Comparison of ENCODE assay signal across 10 mouse cellular contexts in the genomic region with DNA sequence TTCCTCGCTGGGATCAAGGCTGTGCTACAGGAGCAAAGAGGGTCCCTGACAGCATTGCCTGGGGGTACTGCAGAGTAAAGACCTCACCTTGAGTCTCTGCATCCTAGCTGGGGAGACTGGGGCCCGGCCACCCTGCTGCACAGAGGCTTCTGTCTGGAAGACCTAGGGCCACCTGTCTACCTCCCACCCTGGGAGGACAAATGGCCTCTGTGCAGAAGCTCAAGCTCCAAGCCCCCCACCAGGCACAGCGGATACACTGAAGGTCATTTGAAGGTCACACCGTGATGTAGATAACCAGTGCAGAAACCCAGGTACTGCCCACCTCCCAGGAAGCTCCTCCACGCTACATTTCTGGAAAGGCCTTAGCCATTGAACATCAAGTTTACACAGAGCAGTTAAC. TPM values are rescaled to one million over a fixed set of nuclear protein-coding genes. Genes with fewer than 3 reads are reported as not detected.
DNase-seq lines count a peak whose midpoint lies in the region; ATAC-seq and TF ChIP-seq lines count a peak whose summit lies in the region.
"Had no signal": no experiment of that assay in that cellular context is flagged by ENCODE, and none has a peak within 500 bp of the region (broad histone marks: within the 10 kb centered on the region; RNA-seq: fewer than 3 reads in every experiment).

No protein-coding gene starts in this region.

- H3K9ac ChIP-seq in kidney, postnatal 0 days (ENCODE audit: low read depth, low read length), result no peak overlapping the region

- H3K4me1 ChIP-seq in kidney, postnatal 0 days (replicated peaks; ENCODE audit: insufficient read depth, low read length), result no peaks in the 10 kb centered on the region
- H3K4me1 ChIP-seq in limb, embryonic 10.5 days, result peaks cover 45% of the 10 kb centered on the region
- H3K4me1 ChIP-seq in olfactory bulb, adult 2 months (ENCODE audit: control insufficient read depth, insufficient read depth, low read length), result peaks cover 32% of the 10 kb centered on the region

- WGBS in kidney, postnatal 0 days, result 52% methylated on average over 5 of the region's 5 CpGs
- WGBS in limb, embryonic 10.5 days, result 44% methylated on average over 5 of the region's 5 CpGs
- 42% methylated on average over 5 of the region's 5 CpGs for WGBS in olfactory bulb, adult 2 months

- H3K27me3 ChIP-seq in kidney, postnatal 0 days (ENCODE audit: insufficient read depth, low read length), result no peaks in the 10 kb centered on the region
- no peaks in the 10 kb centered on the region for H3K27me3 ChIP-seq in limb, embryonic 10.5 days (ENCODE audit: low read depth, poor library complexity, severe bottlenecking)
- H3K27me3 ChIP-seq: Patski had no signal

- H3K27ac ChIP-seq in kidney, postnatal 0 days, result no peak overlapping the region
- H3K27ac ChIP-seq in limb, embryonic 10.5 days, result no peak overlapping the region
- peak overlapping the region; percentile 61 for H3K27ac ChIP-seq in olfactory bulb, adult 2 months (ENCODE audit: insufficient read depth, low read depth, low read length)
- H3K27ac ChIP-seq: macrophage had no signal

- H3K36me3 ChIP-seq in kidney, postnatal 0 days (ENCODE audit: insufficient read depth, low read length), result peaks cover 23% of the 10 kb centered on the region; the same call in 1 of the 2 replicates
- H3K36me3 ChIP-seq in limb, embryonic 10.5 days, result peaks cover 37% of the 10 kb centered on the region

- H3K4me2 ChIP-seq in kidney, postnatal 0 days (ENCODE audit: low read length), result 0 out of 2 replicates have a peak overlapping the region, but pooled peaks have one; percentile 23

- no peak for TF ChIP-seq CTCF in kidney, postnatal 0 days (IDR thresholded peaks at IDR 0.05; ENCODE audit: low read depth)
- no peak for TF ChIP-seq CTCF in olfactory bulb, adult 2 months (IDR thresholded peaks at IDR 0.05; ENCODE audit: insufficient read depth, low read depth, low read length)

- DNase-seq in cerebellum, adult 11-12 months, result peak; percentile 64
- no peak for DNase-seq in cerebellum, adult 8-10 months
- DNase-seq in kidney, postnatal 0 days (ENCODE audit: low spot score), result no peak
- no peak for DNase-seq in kidney, postnatal 14 days
- DNase-seq in limb, embryonic 10.5 days (ENCODE audit: low spot score), result no peak
- DNase-seq in embryo, embryonic 10.5 days (ENCODE audit: low spot score), result no peak
- DNase-seq in retina, postnatal 1 day, result no peak

- no peak for ATAC-seq in kidney, postnatal 0 days (replicated peaks; ENCODE audit: low FRiP score, low read depth)
- ATAC-seq: Patski had no signal

- TF ChIP-seq POLR2A in olfactory bulb, adult 2 months (IDR thresholded peaks at IDR 0.05; ENCODE audit: insufficient read depth, low read depth, low read length), result no peak

- H3K9me3 ChIP-seq in kidney, postnatal 0 days (replicated peaks; ENCODE audit: low read length), result no peaks in the 10 kb centered on the region
- no peaks in the 10 kb centered on the region for H3K9me3 ChIP-seq in limb, embryonic 10.5 days (replicated peaks)

- H3K4me3 ChIP-seq in kidney, postnatal 0 days (replicated peaks; ENCODE audit: low read depth, low read length), result no peak overlapping the region
- peak overlapping the region; percentile 52 for H3K4me3 ChIP-seq in limb, embryonic 10.5 days
- H3K4me3 ChIP-seq in olfactory bulb, adult 2 months (ENCODE audit: insufficient read depth, low read depth, low read length), result peak overlapping the region; percentile 67

RNA-seq across cellular contexts. Expression of gene Cend1, which starts 0.6 kb away (rescaled TPM):
- 2.2 and 2.3 TPM in 2 replicates for polyA plus RNA-seq in kidney, postnatal 0 days (2015; fragmentation: Nextera tagmentation; extraction: Ambion mirVana)
- 6.0 and 8.8 TPM in 2 replicates for polyA plus RNA-seq in limb, embryonic 10.5 days (2016; fragmentation: Nextera tagmentation; extraction: Ambion mirVana)
- polyA plus RNA-seq in olfactory bulb, adult 2 months (2012; ENCODE audit: insufficient read depth, insufficient read length, low replicate concordance, missing spikeins), result 518 TPM in 1 of 2 replicates, not detected in the other
- polyA plus RNA-seq: macrophage had no signal

RNA-seq across cellular contexts. Expression of gene Slc25a22, which starts 9.0 kb away (rescaled TPM):
- polyA plus RNA-seq in kidney, postnatal 0 days (2015; fragmentation: Nextera tagmentation; extraction: Ambion mirVana), result 15.8 and 17.3 TPM in 2 replicates
- polyA plus RNA-seq in limb, embryonic 10.5 days (2016; fragmentation: Nextera tagmentation; extraction: Ambion mirVana), result 43.6 and 48.3 TPM in 2 replicates
- polyA plus RNA-seq in olfactory bulb, adult 2 months (2012; ENCODE audit: insufficient read depth, insufficient read length, low replicate concordance, missing spikeins), result not detected in 2 replicates

RNA-seq across cellular contexts. Expression of gene Gatd1, which starts 14.8 kb away (rescaled TPM):
- 50.0 and 52.0 TPM in 2 replicates for polyA plus RNA-seq in kidney, postnatal 0 days (2015; fragmentation: Nextera tagmentation; extraction: Ambion mirVana)
- 44.5 and 56.4 TPM in 2 replicates for polyA plus RNA-seq in limb, embryonic 10.5 days (2016; fragmentation: Nextera tagmentation; extraction: Ambion mirVana)
- not detected in 2 replicates for polyA plus RNA-seq in olfactory bulb, adult 2 months (2012; ENCODE audit: insufficient read depth, insufficient read length, low replicate concordance, missing spikeins)

RNA-seq across cellular contexts. Expression of gene Pidd1, which starts 15.1 kb away (rescaled TPM):
- 3.6 and 5.1 TPM in 2 replicates for polyA plus RNA-seq in kidney, postnatal 0 days (2015; fragmentation: Nextera tagmentation; extraction: Ambion mirVana)
- 26.8 and 30.0 TPM in 2 replicates for polyA plus RNA-seq in limb, embryonic 10.5 days (2016; fragmentation: Nextera tagmentation; extraction: Ambion mirVana)
- polyA plus RNA-seq in olfactory bulb, adult 2 months (2012; ENCODE audit: insufficient read depth, insufficient read length, low replicate concordance, missing spikeins), result not detected in 2 replicates

RNA-seq across cellular contexts. Expression of gene Rplp2, which starts 18.5 kb away (rescaled TPM):
- 1,479 and 1,595 TPM in 2 replicates for polyA plus RNA-seq in kidney, postnatal 0 days (2015; fragmentation: Nextera tagmentation; extraction: Ambion mirVana)
- polyA plus RNA-seq in limb, embryonic 10.5 days (2016; fragmentation: Nextera tagmentation; extraction: Ambion mirVana), result 1,138 and 1,369 TPM in 2 replicates
- polyA plus RNA-seq in olfactory bulb, adult 2 months (2012; ENCODE audit: insufficient read depth, insufficient read length, low replicate concordance, missing spikeins), result 977 TPM in 1 of 2 replicates, not detected in the other

Comparison
In these comparisons a context has a peak if more than half of its experiments do, and no peak if none do; other contexts are left out.
1. RNA of gene Gatd1, which starts 14.8 kb away (polyA plus RNA-seq): 44.5 to 56.4 TPM in limb, embryonic 10.5 days and 50.0 to 52.0 TPM in kidney, postnatal 0 days; not detected in olfactory bulb, adult 2 months; every median in the first group is over 10 times any median in the second.